Mouse (Mus musculus): ENCODE measurements around the gene Tubg1. TPM values are rescaled to one million over a fixed set of nuclear protein-coding genes. Genes with fewer than 3 reads are reported as not detected.

Tubg1 gene
- total and polyA plus RNA-seq, 2 experiments: 7.6 to 11.9 TPM

GRCm38 (mm10) chr11:101084246-101084645 is 35.5 kb upstream of the Tubg1 start:
- 90% methylated on average over 14 of the region's 14 CpGs for WGBS
- H3K79me2 ChIP-seq (ENCODE audit: control insufficient read depth, insufficient read depth, low read length): peaks cover 6% of the 10 kb centered on the region; the same call in 1 of the 2 replicates
- no peak overlapping the region for H3K9ac ChIP-seq (ENCODE audit: low read depth, low read length)
- no peak overlapping the region for H3K4me3 ChIP-seq (ENCODE audit: insufficient read depth, low read depth, low read length)
- peaks cover 24% of the 10 kb centered on the region for H3K4me1 ChIP-seq (ENCODE audit: control insufficient read depth, insufficient read depth, low read length)
- no peak for TF ChIP-seq POLR2A (IDR thresholded peaks at IDR 0.05; ENCODE audit: extremely low read depth, insufficient read depth, low read length)
- no peak for TF ChIP-seq CTCF (IDR thresholded peaks at IDR 0.05; ENCODE audit: low read depth, low read length)
- H3K27me3 ChIP-seq (ENCODE audit: control insufficient read depth, insufficient read depth, low read length): no peaks in the 10 kb centered on the region
- no peak for DNase-seq (ENCODE audit: extremely low read depth, low read depth, low spot score)
- H3K27ac ChIP-seq (replicated peaks; ENCODE audit: insufficient read depth, low read depth, low read length): 0 out of 2 replicates have a peak overlapping the region, but pooled peaks have one; percentile 2
- H3K36me3 ChIP-seq (ENCODE audit: control insufficient read depth, insufficient read depth, low read length): peaks cover 3% of the 10 kb centered on the region; the same call in 1 of the 2 replicates

- Histone ChIP-seq H3K36me3 (ENCODE audit: control insufficient read depth, insufficient read depth, low read length) (peaks cover 7% of the 10 kb centered on the region; the same call in 1 of the 2 replicates), H3K79me2 (ENCODE audit: control insufficient read depth, insufficient read depth, low read length) (peaks cover 6% of the 10 kb centered on the region; the same call in 1 of the 2 replicates), H3K9ac (ENCODE audit: low read depth, low read length) (no peak overlapping the region), H3K4me3 (ENCODE audit: insufficient read depth, low read depth, low read length) (no peak overlapping the region), H3K27me3 (ENCODE audit: control insufficient read depth, insufficient read depth, low read length) (no peaks in the 10 kb centered on the region), H3K4me1 (ENCODE audit: control insufficient read depth, insufficient read depth, low read length) (peaks cover 24% of the 10 kb centered on the region), H3K27ac (replicated peaks; ENCODE audit: insufficient read depth, low read depth, low read length) (no peak overlapping the region)
- no peak for DNase-seq (ENCODE audit: extremely low read depth, low read depth, low spot score)
- 95% methylated on average over 12 of the region's 12 CpGs for WGBS
- TF ChIP-seq CTCF (IDR thresholded peaks at IDR 0.05; ENCODE audit: low read depth, low read length): no peak
- TF ChIP-seq POLR2A (IDR thresholded peaks at IDR 0.05; ENCODE audit: extremely low read depth, insufficient read depth, low read length): no peak
Observed at GRCm38 (mm10) chr11:101084811-101085210, 34.9 kb upstream of the Tubg1 start.

GRCm38 (mm10) chr11:101085617-101086322 is 34.0 kb upstream of the Tubg1 start:
- Histone ChIP-seq H3K9ac (ENCODE audit: low read depth, low read length) (no peak overlapping the region), H3K36me3 (ENCODE audit: control insufficient read depth, insufficient read depth, low read length) (peaks cover 16% of the 10 kb centered on the region), H3K79me2 (ENCODE audit: control insufficient read depth, insufficient read depth, low read length) (peaks cover 6% of the 10 kb centered on the region; the same call in 1 of the 2 replicates), H3K4me1 (ENCODE audit: control insufficient read depth, insufficient read depth, low read length) (peaks cover 23% of the 10 kb centered on the region), H3K27me3 (ENCODE audit: control insufficient read depth, insufficient read depth, low read length) (no peaks in the 10 kb centered on the region), H3K4me3 (ENCODE audit: insufficient read depth, low read depth, low read length) (no peak overlapping the region), H3K27ac (replicated peaks; ENCODE audit: insufficient read depth, low read depth, low read length) (no peak overlapping the region)
- DNase-seq (ENCODE audit: extremely low read depth, low read depth, low spot score): peak; percentile 73
- WGBS: 91% methylated on average over 18 of the region's 18 CpGs
- TF ChIP-seq POLR2A (IDR thresholded peaks at IDR 0.05; ENCODE audit: extremely low read depth, insufficient read depth, low read length): no peak
- no peak for TF ChIP-seq CTCF (IDR thresholded peaks at IDR 0.05; ENCODE audit: low read depth, low read length)

GRCm38 (mm10) chr11:101086323-101086674 is 33.4 kb upstream of the Tubg1 start:
- H3K79me2 ChIP-seq (ENCODE audit: control insufficient read depth, insufficient read depth, low read length): peaks cover 6% of the 10 kb centered on the region; the same call in 1 of the 2 replicates
- no peak overlapping the region for H3K27ac ChIP-seq (replicated peaks; ENCODE audit: insufficient read depth, low read depth, low read length)
- peaks cover 20% of the 10 kb centered on the region for H3K36me3 ChIP-seq (ENCODE audit: control insufficient read depth, insufficient read depth, low read length)
- DNase-seq (ENCODE audit: extremely low read depth, low read depth, low spot score): no peak
- H3K4me3 ChIP-seq (ENCODE audit: insufficient read depth, low read depth, low read length): no peak overlapping the region
- WGBS: 58% methylated on average over 6 of the region's 6 CpGs
- H3K4me1 ChIP-seq (ENCODE audit: control insufficient read depth, insufficient read depth, low read length): peaks cover 18% of the 10 kb centered on the region
- no peak for TF ChIP-seq POLR2A (IDR thresholded peaks at IDR 0.05; ENCODE audit: extremely low read depth, insufficient read depth, low read length)
- H3K9ac ChIP-seq (ENCODE audit: low read depth, low read length): no peak overlapping the region
- no peaks in the 10 kb centered on the region for H3K27me3 ChIP-seq (ENCODE audit: control insufficient read depth, insufficient read depth, low read length)

- peak within 1 kb of the TSS; percentile 80 for H3K9ac ChIP-seq (ENCODE audit: low read depth, low read length)
- TF ChIP-seq CTCF (IDR thresholded peaks at IDR 0.05; ENCODE audit: low read depth, low read length) (no peak), POLR2A (IDR thresholded peaks at IDR 0.05; ENCODE audit: extremely low read depth, insufficient read depth, low read length) (peak; percentile 43; the same call in 1 of the 2 replicates)
- H3K4me1 ChIP-seq (ENCODE audit: control insufficient read depth, insufficient read depth, low read length): peaks cover 15% of the 10 kb centered on the region
- peak within 1 kb of the TSS; percentile 51 for H3K27ac ChIP-seq (replicated peaks; ENCODE audit: insufficient read depth, low read depth, low read length)
- H3K79me2 ChIP-seq (ENCODE audit: control insufficient read depth, insufficient read depth, low read length): peaks cover 6% of the 10 kb centered on the region; the same call in 1 of the 2 replicates
- peak; percentile 87 for DNase-seq (ENCODE audit: extremely low read depth, low read depth, low spot score)
- 2% methylated on average over 52 of the region's 52 CpGs for WGBS
- peaks cover 26% of the 10 kb centered on the region for H3K36me3 ChIP-seq (ENCODE audit: control insufficient read depth, insufficient read depth, low read length)
- no peaks in the 10 kb centered on the region for H3K27me3 ChIP-seq (ENCODE audit: control insufficient read depth, insufficient read depth, low read length)
- peak within 1 kb of the TSS; percentile 76 for H3K4me3 ChIP-seq (ENCODE audit: insufficient read depth, low read depth, low read length)
Observed at GRCm38 (mm10) chr11:101086756-101087681, 32.7 kb upstream of the Tubg1 start, which contains the start of gene Mlx. Mlx (plus strand) TSS chr11:101087277.
